Mouse (Mus musculus) testis, adult 2 months (tissue): ENCODE measurements around the gene Tacc3.

Experiments
- CTCF ChIP-seq: fragments of 200-500 bp; IDR thresholded peaks from 2 replicates; pipeline ENCODE4 v1.5.1; 2012; ENCODE audit warnings: low read depth, mild to moderate bottlenecking, inconsistent platforms, low read length, moderate library complexity; ENCODE audit not compliant: control insufficient read depth, insufficient read depth, insufficient replicate concordance
- POLR2A ChIP-seq: fragments of 200-500 bp; IDR thresholded peaks from 2 replicates; pipeline ENCODE4 v1.6.1; 2012; ENCODE audit warnings: low read depth, mild to moderate bottlenecking, inconsistent platforms, low read length, moderate library complexity; ENCODE audit not compliant: control insufficient read depth

DNA sequence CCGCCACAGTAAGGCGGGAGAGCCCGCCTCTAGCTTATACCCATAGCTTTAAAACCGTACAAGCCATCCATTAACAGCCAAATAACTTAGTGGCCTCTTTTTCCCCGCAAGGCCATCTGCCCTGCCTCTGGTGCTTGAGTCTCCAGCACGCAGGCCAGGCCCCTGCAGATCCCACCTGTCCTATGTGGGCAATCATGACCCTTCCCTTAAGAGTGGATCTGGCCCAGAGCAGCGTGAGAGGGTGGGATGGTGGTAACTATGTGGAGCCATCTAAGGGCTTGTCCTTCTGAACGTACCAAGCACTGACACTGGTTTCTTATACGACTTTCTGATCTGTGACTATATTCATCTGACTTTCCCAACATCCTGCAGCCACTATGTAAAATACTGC is 5.2 kb upstream of the Tacc3 start:
- no peak for TF ChIP-seq POLR2A
- TF ChIP-seq CTCF: no peak
